Mouse (Mus musculus): Measurements from ENCODE around the gene Hpdl. TPM values are rescaled to one million over a fixed set of nuclear protein-coding genes. Genes with fewer than 3 reads are reported as not detected.

The Hpdl gene
- polyA plus RNA-seq, 1 experiment: not detected

- H3K36me3 ChIP-seq (ENCODE audit: control insufficient read depth): no peaks in the 10 kb centered on the region; the same call in 1 of the 2 replicates
- H3K9me3 ChIP-seq (ENCODE audit: control insufficient read depth, low read length): no peaks in the 10 kb centered on the region
- no peak for TF ChIP-seq TAL1 (IDR thresholded peaks at IDR 0.05; ENCODE audit: low read length)
- no peak for TF ChIP-seq GATA1 (IDR thresholded peaks at IDR 0.05; ENCODE audit: low read length)
These were observed 6.2 kb downstream of the Hpdl start for GRCm38 (mm10) chr4:116815276-116815675.

DNA sequence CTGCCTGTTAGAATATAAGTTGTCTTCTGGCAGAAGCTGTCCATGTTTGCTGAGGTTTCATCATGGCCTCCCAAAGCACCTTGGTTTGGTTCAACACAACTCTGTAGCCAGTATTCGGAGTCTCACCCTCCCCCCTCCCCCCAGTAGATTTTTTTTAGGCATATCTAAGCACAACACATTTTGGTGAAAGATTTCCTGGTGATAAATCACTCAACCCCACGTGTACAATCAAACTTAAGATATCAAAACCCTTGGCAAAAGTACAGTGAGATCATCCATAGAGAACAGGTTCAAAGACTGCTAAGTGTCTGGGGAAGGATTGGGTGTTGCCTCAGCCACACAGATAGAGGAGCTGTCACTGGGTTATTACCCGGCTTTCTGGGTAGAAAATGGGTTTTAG, 10.5 kb downstream of the Hpdl start:
- H3K4me1 ChIP-seq (ENCODE audit: control insufficient read depth): peaks cover 22% of the 10 kb centered on the region
- H3K4me3 ChIP-seq (replicated peaks): no peak overlapping the region
- H3K9me3 ChIP-seq (ENCODE audit: control insufficient read depth, low read length): no peaks in the 10 kb centered on the region
- peaks cover 5% of the 10 kb centered on the region for H3K36me3 ChIP-seq (ENCODE audit: control insufficient read depth)
- no peaks in the 10 kb centered on the region for H3K27me3 ChIP-seq (ENCODE audit: control insufficient read depth)
- no peak for TF ChIP-seq GATA1 (IDR thresholded peaks at IDR 0.05; ENCODE audit: low read length)
- TF ChIP-seq TAL1 (IDR thresholded peaks at IDR 0.05; ENCODE audit: low read length): no peak

More at GRCm38 (mm10) chr4:116815276-116815675, 6.2 kb downstream of the Hpdl start:
- no peak overlapping the region for H3K4me3 ChIP-seq (replicated peaks)
- H3K4me1 ChIP-seq (ENCODE audit: control insufficient read depth): peaks cover 1% of the 10 kb centered on the region
- peaks cover 14% of the 10 kb centered on the region for H3K27me3 ChIP-seq (ENCODE audit: control insufficient read depth)

- peaks cover 39% of the 10 kb centered on the region for H3K36me3 ChIP-seq (ENCODE audit: control insufficient read depth)
- TF ChIP-seq TAL1 (IDR thresholded peaks at IDR 0.05; ENCODE audit: low read length) (no peak), GATA1 (IDR thresholded peaks at IDR 0.05; ENCODE audit: low read length) (no peak)
These were observed 14.0 kb downstream of the Hpdl start, which contains the start of the genes Toe1 and Mutyh for GRCm38 (mm10) chr4:116807197-116808129. TSS of gene Toe1 (minus strand) at chr4:116807640. TSS of gene Mutyh (plus strand) at chr4:116807723.

DNA sequence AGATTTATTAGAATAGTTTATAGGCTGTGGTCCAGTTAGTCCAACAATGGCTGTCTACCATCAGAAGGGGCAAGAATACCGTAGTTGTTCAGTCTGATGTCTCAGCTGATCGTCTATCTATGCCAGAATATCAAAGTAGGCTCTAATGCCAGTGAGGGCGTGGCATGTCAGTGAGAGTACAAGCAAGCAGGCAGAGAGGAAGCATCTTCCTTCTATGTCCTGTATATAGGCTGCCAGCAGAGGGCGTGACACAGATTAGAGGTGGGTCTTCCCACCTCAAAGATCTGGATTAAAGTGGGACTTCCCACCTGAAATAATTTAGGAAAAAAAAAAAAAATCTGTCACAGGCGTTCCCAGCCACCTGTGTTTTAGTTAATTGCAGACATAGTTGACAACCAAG, 21.6 kb downstream of the Hpdl start:
- TF ChIP-seq GATA1 (IDR thresholded peaks at IDR 0.05; ENCODE audit: low read length) (no peak), TAL1 (IDR thresholded peaks at IDR 0.05; ENCODE audit: low read length) (no peak)
- H3K27me3 ChIP-seq (ENCODE audit: control insufficient read depth): no peaks in the 10 kb centered on the region
- H3K9me3 ChIP-seq (ENCODE audit: control insufficient read depth, low read length): no peaks in the 10 kb centered on the region
- H3K4me1 ChIP-seq (ENCODE audit: control insufficient read depth): peaks cover 2% of the 10 kb centered on the region; the same call in 1 of the 2 replicates
- H3K36me3 ChIP-seq (ENCODE audit: control insufficient read depth): peaks cover 29% of the 10 kb centered on the region
- no peak overlapping the region for H3K4me3 ChIP-seq (replicated peaks)

More at GRCm38 (mm10) chr4:116807197-116808129, 14.0 kb downstream of the Hpdl start, which contains the start of the genes Toe1 and Mutyh:
- H3K4me3 ChIP-seq (replicated peaks): peak within 1 kb of the TSS; percentile 80
- peaks cover 28% of the 10 kb centered on the region for H3K4me1 ChIP-seq (ENCODE audit: control insufficient read depth)
- H3K9me3 ChIP-seq (ENCODE audit: control insufficient read depth, low read length): no peaks in the 10 kb centered on the region
- H3K27me3 ChIP-seq (ENCODE audit: control insufficient read depth): no peaks in the 10 kb centered on the region

GRCm38 (mm10) chr4:116796442-116797110, 24.9 kb downstream of the Hpdl start:
- Histone ChIP-seq H3K4me3 (replicated peaks) (no peak overlapping the region), H3K36me3 (ENCODE audit: control insufficient read depth) (peaks cover 2% of the 10 kb centered on the region; the same call in 1 of the 2 replicates), H3K4me1 (ENCODE audit: control insufficient read depth) (peaks cover 2% of the 10 kb centered on the region; the same call in 1 of the 2 replicates), H3K27me3 (ENCODE audit: control insufficient read depth) (no peaks in the 10 kb centered on the region), H3K9me3 (ENCODE audit: control insufficient read depth, low read length) (no peaks in the 10 kb centered on the region)
- no peak for TF ChIP-seq TAL1 (IDR thresholded peaks at IDR 0.05; ENCODE audit: low read length)
- no peak for TF ChIP-seq GATA1 (IDR thresholded peaks at IDR 0.05; ENCODE audit: low read length)

DNA sequence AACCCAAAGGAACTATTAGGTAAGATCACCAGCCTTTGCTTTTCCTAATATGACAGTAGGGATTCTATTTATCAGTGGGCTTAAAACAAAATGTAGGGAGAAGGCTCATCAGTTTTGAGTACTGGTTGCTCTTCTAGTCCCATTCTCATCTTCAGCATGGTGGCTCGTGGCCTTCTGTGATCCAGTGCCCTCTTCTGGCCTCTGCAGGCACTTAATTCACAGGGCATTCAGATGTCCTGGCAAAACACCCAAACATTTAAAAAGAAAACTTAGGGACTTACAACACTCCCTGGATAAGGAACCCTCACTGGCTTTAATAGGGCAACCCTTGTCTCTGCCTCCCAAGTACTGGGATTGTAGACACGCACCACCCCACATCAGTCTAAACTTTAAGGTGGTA, 27.2 kb downstream of the Hpdl start:
- no peaks in the 10 kb centered on the region for H3K27me3 ChIP-seq (ENCODE audit: control insufficient read depth)
- H3K36me3 ChIP-seq (ENCODE audit: control insufficient read depth): no peaks in the 10 kb centered on the region
- no peak overlapping the region for H3K4me3 ChIP-seq (replicated peaks)
- no peaks in the 10 kb centered on the region for H3K9me3 ChIP-seq (ENCODE audit: control insufficient read depth, low read length)
- H3K4me1 ChIP-seq (ENCODE audit: control insufficient read depth): no peaks in the 10 kb centered on the region
- no peak for TF ChIP-seq GATA1 (IDR thresholded peaks at IDR 0.05; ENCODE audit: low read length)
- TF ChIP-seq TAL1 (IDR thresholded peaks at IDR 0.05; ENCODE audit: low read length): no peak

GRCm38 (mm10) chr4:116792453-116792852, 29.1 kb downstream of the Hpdl start:
- Histone ChIP-seq H3K27me3 (ENCODE audit: control insufficient read depth) (no peaks in the 10 kb centered on the region), H3K36me3 (ENCODE audit: control insufficient read depth) (no peaks in the 10 kb centered on the region), H3K4me1 (ENCODE audit: control insufficient read depth) (peaks cover 7% of the 10 kb centered on the region), H3K4me3 (replicated peaks) (no peak overlapping the region), H3K9me3 (ENCODE audit: control insufficient read depth, low read length) (no peaks in the 10 kb centered on the region)
- no peak for TF ChIP-seq GATA1 (IDR thresholded peaks at IDR 0.05; ENCODE audit: low read length)
- TF ChIP-seq TAL1 (IDR thresholded peaks at IDR 0.05; ENCODE audit: low read length): no peak

DNA sequence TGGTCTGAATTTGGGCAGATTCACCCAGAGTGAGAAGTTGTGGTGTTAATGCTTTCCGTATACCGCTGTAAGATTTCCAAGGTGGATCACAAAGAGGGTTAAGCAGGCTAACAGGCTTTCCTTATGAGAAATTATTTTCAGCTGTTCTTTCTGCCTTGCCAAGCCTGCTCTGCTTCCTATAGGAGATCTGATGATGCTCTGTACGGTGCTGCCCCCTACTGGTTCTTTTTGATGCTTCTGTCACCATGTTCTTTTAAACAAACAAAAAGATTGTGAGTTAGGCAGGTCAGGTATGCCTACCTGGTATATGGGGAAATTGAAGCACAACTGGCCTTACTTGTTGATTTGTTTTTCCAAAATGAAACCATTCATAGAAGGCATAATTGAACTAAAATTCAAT, 32.6 kb downstream of the Hpdl start:
- H3K27me3 ChIP-seq (ENCODE audit: control insufficient read depth): no peaks in the 10 kb centered on the region
- no peaks in the 10 kb centered on the region for H3K9me3 ChIP-seq (ENCODE audit: control insufficient read depth, low read length)
- TF ChIP-seq GATA1 (IDR thresholded peaks at IDR 0.05; ENCODE audit: low read length) (no peak), TAL1 (IDR thresholded peaks at IDR 0.05; ENCODE audit: low read length) (no peak)
- peaks cover 7% of the 10 kb centered on the region for H3K4me1 ChIP-seq (ENCODE audit: control insufficient read depth)
- no peak overlapping the region for H3K4me3 ChIP-seq (replicated peaks)
- no peaks in the 10 kb centered on the region for H3K36me3 ChIP-seq (ENCODE audit: control insufficient read depth)
